Mouse (Mus musculus): ENCODE measurements around the gene Gm49321. TPM values are rescaled to one million over a fixed set of nuclear protein-coding genes. Genes with fewer than 3 reads are reported as not detected.

The Gm49321 gene
- total RNA-seq, 2 experiments from 2014 or later = 12.6 to 17.3 TPM

DNA sequence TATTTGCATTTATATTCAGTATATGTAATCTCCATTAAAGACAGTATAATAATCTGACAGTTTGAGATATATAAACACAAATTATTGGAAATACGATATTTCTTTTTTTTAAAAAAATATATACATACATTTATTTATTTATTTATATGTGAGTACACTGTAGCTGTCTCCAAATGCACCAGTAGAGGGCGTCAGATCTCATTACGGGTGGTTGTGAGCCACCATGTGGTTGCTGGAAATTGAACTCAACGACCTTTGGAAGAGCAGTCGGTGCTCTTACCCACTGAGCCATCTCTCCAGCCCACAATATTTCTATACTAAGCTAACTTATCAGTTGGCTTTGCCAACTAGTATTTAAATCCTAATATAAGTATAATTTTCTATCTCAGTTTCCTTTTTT, 6.2 kb upstream of the Gm49321 start:
- peak in 1 of 2 experiments; percentile 22 for DNase-seq (ENCODE audit: low spot score in 2 of 2)
- intact Hi-C loops (cut with DNase I) = loop anchor here (5.0 kb wide), 1 partner anchor 224 kb away; no protein-coding TSS in a partner anchor

DNA sequence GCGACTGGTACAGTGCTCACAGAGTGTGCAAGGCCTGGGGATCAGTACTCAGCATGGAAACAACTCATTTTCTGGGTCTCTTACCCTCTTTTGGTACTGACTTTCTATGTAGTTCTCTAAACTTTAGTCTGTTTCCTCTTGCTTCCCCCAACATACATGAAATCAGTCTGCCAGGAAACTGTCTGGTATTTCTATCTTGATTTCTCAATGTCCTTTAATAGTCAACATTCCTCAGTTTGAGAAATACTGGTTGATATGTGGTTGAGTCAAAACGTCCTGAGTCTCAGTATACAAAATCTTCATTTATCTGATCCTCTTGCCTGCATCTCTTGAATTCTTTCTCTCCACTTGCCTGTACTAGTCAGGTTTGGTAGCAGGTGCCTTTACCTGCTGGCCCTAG, 2.9 kb upstream of the Gm49321 start:
- intact Hi-C loops (cut with DNase I) = loop anchor here (5.0 kb wide), 1 partner anchor 227 kb away; no protein-coding TSS in a partner anchor

DNA sequence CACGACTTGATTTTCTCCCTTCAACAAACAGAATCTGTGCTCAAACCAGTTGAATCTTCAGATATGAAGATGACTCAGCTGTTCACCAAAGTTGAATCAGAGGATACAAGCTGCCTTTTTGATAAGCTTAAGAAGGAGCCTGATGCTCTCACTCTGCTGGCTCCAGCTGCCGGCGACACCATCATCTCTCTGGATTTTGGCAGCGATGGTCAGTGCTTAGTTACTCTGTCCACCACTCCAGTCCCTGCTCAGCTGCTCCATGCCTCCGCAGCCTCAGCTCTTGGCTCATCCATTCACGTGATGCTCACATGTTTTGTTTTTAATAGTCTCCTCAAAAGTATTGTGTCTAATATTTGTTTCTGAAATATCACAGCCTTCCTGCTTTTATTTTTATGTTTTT, 2.1 kb downstream of the Gm49321 start:
- DNase-seq (ENCODE audit: low spot score in 2 of 2) = no peak
- intact Hi-C loops (cut with DNase I) = no loop called here

More for the DNA sequence above, 2.9 kb upstream of the Gm49321 start:
- DNase-seq (ENCODE audit: low spot score in 2 of 2) = no peak

DNA sequence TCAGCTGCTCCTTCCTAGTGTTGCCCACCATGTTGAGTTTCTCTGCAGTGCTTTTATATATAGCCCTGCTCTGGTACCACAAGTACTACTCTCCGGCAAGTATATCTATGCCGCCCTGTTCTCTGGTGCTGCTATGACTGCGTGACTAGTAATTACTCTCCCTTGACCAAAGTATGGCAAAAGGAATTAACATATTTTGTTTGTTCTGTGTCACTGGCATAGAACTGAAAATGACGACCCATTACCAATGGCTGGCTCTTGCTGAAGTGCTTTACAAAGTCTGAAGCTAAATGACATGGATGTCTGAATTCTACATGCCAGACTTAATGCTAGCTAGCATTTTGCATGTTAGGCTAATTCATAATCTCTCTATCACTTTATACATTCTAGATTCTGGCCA, 11.0 kb downstream of the Gm49321 start:
- intact Hi-C loops (cut with DNase I) = no loop called here
- no peak for DNase-seq (ENCODE audit: low spot score in 2 of 2)

DNA sequence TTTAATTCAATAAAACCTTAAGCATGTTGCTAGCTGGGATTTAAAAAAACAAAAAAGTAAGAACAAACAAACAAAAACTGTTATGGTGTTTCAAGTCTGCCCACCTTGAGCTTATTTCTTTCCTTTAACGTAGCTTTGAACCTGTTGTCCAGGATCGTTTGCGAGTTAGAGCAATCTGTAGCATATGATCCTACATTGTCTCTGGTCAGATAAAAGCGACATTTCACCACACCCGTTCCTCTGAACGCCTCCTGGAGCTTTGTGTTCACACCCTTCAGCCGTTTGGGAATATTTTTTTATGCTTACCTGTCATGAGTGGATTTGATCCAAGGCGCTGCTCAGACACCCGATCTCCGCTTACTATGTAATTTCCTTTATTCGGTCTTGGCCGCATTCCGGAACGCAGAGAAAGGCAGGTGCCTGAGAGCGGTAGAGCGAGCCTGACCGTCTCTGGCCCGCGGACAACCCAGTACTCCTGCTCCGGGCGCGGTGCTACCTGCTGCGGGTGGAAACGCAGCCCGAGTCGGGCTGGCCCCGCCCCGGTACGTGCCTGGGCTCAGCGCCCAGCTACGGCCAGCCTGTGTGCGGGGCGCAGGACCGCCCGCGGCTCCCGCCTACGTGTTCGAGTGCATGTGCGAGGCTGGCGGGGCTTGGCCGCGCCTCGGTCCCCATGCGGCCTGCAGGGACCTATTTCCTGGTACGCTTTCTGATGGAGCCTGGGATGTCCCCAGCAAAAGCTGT, 12.0 kb downstream of the Gm49321 start:
- intact Hi-C loops (cut with DNase I) = no loop called here
- peak; percentile 36 to 40 for DNase-seq (ENCODE audit: low spot score in 2 of 2)

DNA sequence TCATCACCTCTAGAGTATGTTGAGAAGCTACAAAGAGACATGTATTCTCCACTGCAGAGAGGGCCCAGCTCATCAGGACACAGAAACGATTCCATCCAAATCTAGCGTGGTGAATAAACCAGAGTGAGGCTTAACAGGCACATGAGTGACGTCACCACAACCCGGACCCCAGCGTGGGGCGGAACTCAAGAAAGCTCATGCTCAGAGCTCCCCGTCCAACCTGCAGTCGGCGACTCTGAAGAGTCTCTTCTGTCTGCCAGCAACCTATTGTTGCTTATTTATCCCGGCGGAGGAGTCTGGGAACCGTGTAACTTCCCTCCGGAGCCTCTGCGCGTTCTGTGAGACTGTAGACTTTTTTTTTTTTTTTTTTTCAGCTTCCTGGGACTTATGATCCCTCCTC, 15.4 kb downstream of the Gm49321 start:
- DNase-seq (ENCODE audit: low spot score in 2 of 2) = peak; percentile 55 to 59
- intact Hi-C loops (cut with DNase I) = no loop called here

DNA sequence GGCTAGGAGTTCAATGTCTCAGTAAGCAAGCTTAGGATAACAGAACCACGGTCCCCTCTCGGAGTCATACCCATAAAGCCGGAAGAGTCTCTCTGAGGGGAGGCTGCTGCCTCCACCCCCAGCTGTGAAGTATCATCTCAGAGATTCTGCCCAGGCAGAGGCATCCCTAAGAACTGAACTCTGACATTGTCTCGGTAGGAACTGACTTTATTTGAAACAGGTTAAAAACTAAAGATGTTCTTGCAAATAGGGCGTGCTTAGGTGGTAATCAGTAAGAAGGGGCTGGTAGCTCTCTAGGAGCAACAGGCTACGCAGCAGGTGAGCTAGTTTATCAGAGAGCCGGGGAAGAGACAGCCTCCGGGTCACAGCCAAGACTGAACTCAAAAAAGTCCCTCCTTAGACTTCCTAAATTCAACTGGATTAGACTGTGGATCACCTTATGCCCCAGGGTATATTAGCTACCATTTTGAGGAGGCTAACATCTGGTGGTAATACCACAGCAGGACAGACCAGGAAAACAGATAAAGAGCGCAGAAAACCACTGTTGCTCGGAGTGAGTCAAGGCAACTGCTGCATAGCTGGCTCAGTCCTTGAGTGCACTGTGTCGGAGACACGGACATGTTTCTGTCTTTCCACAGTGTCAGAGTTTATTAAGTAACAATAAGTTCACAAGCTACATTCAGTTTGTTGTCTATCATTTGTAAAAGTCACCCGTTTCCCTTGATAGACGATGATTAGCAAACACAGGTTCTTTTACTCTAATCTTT, 16.1 kb downstream of the Gm49321 start:
- intact Hi-C loops (cut with DNase I) = no loop called here
- no peak for DNase-seq (ENCODE audit: low spot score in 2 of 2)

DNA sequence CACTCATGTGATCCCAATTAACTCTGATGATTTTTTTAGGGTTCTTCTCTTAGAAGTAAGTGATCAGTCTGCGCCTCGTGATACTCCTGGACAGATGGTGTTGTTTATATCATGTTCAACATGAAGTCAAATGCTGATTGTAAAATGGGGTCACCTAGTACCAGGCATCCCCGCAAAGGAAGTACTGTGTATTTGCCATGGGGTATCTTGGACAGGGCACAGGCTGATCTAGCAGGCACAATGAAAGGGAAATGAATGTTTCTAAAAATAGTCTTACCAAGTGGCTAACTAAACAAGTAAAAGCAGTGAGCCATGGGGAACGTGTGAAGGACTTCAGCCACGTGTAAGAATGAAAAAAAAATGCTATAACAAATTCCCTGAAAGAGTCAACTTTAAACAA, 17.3 kb downstream of the Gm49321 start:
- no peak for DNase-seq (ENCODE audit: low spot score in 2 of 2)
- intact Hi-C loops (cut with DNase I) = no loop called here

DNA sequence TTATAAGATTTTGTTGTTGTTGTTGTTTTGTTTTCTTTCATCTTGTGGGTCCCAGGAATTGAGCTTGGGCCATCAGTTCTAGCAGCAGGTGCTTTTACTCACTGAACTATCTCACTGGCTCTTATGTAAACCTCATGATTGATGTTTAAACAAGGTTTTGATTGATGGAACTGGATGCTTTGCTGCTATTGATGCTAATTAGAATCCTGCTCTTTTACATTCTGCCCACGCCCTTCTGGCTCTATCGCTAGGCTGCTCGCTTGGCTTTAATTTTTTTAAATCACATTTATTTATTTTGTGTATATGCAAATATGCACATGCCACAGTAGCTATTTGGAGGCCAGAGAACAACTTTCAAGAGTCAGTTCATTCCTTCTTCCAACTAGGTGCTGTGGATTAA, 20.2 kb downstream of the Gm49321 start:
- peak; percentile 36 to 65 for DNase-seq (ENCODE audit: low spot score in 2 of 2)
- intact Hi-C loops (cut with DNase I) = no loop called here

DNA sequence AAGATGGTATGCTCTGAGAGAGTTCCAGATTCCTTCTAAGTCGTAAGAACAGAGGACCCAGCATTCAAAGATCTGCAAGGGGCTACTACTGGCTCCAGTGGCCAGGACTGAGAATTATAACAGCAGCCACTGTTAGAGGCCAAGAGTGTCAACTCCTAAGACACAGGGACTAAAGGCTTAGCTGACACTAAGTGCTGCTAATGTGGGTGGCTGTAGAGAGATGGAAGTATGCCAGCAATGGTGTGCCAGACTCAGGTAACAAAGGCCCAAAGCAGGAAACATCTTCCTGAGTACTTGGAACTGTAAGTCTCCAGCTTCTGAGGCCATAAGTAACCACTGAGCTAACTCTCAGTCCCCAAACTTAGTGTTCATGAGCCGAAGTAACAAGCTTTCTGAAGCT, 21.4 kb downstream of the Gm49321 start:
- no peak for DNase-seq (ENCODE audit: low spot score in 2 of 2)
- intact Hi-C loops (cut with DNase I) = no loop called here

DNA sequence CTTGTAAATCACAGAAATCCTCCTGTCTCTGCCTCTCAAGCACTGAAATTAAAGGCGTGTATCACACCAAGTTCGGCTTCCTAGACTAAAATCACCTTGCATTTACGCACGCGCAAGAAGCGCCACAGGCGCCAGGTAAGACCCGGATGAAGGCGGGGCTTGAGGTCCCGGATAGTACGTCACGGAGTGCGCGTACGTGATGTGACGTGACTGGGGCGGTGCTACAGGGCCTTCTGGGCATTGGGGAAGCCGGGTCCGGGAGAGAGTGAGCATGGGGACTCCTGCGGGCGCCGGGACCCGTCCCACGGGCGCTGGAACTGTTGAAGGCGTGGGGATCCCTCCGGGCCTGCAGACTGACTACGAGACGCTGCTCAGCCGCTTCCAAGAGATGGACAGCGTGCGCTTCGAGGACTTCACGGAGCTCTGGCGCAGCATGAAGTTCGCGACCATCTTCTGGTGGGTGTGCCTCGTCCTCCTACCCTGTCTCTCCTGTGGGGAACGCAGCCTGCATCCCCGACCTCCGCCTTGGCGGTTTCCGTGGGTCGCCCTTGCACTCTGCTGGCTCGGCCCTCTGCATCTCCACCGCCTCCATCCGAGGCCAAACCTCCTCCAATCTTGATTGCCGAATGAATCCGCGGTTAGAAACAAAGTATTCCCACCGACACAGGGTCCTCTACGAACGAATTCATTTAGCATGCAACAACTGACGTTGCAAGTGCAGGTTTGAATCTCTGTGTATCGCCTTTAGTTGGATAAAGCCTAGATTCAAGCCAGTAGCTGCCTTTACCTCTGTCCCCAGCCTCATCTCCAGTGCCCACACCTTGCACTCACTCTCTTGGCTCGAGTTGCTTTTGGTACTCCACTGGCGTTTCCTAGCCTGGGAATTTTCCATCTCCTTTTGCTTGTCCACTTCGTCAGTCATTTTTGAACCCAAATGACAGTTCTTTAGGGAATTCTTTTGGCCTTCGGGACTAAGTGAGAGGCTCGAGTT, 27.1 kb downstream of the Gm49321 start, which contains the start of gene Snapc1:
TSS of gene Snapc1 (plus strand) at position 191 of the 991 bp plus-strand sequence.
- DNase-seq (ENCODE audit: low spot score in 2 of 2) = peak; percentile 98
- intact Hi-C loops (cut with DNase I) = no loop called here

DNA sequence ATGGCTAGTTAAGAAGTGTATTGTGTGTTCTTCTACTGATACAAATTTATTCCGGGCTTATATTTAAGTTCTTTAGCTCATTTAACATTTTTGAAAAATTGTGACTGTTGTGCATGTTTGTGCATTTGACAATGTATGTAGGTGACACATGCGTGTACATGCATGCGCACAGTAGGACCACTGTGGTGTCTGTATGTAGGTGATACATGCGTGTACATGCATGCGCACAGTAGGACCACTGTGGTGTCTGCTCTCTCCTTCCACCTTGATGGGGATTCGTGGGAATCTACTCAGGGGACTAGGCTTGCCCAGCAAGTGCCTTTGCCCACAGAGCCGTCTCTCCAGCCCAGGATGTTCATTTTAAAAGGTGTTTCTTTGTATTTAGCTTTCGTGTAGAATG, 31.7 kb downstream of the Gm49321 start:
- intact Hi-C loops (cut with DNase I) = no loop called here
- no peak for DNase-seq (ENCODE audit: low spot score in 2 of 2)

DNA sequence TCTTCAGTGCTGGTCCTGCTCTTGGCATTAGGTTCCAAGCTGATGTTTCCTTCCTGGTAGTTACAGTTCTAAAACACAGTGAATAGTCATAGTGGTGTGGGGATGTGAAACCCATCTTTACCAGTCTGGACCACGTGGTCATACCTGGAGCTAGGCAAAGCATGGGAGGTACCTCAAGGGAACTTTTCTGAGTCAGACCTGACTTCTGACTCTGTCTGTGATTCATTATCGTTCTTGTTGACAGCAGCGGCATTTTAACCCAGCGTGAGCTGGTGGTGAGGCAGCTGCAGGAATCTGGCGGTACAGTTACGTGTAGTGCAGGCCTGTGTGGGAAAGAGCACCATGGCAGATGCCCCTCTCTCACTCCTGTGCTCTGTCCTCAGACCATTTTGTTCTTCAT, 37.1 kb downstream of the Gm49321 start:
- no peak for DNase-seq (ENCODE audit: low spot score in 2 of 2)
- intact Hi-C loops (cut with DNase I) = no loop called here

DNA sequence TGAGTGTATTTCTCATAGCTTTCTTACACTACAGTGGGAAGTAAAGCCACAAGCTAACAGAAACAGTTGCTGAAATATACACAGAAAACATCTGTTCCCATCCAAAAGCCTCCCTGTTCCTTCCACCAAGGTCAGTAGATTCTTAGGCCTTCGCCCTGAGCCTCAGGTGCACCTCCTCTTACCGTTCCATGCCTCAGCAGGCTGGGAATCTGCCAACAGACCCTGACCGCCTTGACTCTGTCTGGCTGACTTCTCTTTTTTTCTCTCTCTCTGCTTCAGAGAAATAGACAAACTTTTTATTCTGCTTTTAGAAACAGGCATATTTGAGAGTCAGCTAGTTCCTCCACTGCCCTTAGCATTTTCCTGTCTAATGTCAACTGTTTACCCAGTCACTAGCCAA, 40.7 kb downstream of the Gm49321 start:
- intact Hi-C loops (cut with DNase I) = no loop called here
- no peak for DNase-seq (ENCODE audit: low spot score in 2 of 2)

DNA sequence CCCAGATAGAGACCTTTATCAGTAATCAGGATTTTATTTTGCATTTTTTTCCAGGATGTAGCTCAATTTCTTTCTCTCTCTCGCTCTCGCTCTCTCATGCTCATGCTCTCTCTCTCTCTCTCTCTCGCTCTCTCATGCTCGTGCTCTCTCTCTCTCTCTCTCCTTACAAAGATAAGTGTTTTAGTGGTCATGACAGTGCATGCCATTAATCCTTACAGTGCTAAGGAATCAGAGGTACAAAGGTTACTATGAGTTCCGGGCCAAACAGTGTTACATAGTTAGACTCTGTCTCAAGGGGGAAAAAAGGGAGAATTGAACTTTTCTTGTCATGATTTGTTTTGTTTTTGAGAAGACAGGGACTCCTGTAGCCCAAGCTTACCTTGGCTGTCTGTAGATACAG, 42.2 kb downstream of the Gm49321 start:
- intact Hi-C loops (cut with DNase I) = no loop called here
- no peak for DNase-seq (ENCODE audit: low spot score in 2 of 2)

DNA sequence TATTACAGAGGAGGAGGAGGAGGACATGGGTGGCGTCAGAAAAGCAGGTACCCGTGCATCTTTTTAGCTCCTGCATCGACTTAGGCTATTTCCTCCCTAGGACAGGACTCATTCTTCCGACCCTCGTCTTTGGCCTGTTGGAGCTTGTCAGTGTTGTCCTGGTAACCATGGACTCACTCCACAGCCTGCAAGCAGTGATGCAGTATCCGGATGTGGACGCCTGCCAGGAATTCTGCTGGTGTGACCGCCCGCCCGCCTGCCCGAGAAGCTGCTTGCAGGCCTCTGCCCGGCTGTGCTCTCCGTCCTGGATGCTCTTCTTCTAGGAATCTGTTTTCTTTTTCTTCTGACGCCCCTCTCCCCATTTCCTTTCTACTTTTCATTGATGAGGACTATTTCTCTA, 45.1 kb downstream of the Gm49321 start:
- intact Hi-C loops (cut with DNase I) = no loop called here
- peak; percentile 83 to 92 for DNase-seq (ENCODE audit: low spot score in 2 of 2)

DNA sequence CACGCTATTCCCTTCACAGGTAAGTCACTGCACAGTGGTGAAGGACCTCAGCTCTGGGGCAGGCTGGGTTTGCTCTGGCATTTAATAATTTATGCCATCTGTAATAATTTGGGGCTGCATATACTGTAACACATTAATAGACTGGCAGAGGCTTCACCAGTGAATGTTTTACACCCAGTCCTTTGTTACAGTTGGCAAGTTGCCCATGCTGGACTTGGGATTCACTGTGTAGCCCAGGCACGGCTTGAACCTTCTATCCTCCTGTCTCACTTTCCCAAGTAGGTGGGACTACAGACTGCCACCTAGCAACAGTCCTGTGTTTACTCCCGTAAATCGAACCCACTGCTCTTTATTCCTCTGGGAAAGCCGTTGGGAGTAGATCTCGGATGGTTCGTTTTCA, 48.8 kb downstream of the Gm49321 start:
- intact Hi-C loops (cut with DNase I) = no loop called here
- no peak for DNase-seq (ENCODE audit: low spot score in 2 of 2)

DNA sequence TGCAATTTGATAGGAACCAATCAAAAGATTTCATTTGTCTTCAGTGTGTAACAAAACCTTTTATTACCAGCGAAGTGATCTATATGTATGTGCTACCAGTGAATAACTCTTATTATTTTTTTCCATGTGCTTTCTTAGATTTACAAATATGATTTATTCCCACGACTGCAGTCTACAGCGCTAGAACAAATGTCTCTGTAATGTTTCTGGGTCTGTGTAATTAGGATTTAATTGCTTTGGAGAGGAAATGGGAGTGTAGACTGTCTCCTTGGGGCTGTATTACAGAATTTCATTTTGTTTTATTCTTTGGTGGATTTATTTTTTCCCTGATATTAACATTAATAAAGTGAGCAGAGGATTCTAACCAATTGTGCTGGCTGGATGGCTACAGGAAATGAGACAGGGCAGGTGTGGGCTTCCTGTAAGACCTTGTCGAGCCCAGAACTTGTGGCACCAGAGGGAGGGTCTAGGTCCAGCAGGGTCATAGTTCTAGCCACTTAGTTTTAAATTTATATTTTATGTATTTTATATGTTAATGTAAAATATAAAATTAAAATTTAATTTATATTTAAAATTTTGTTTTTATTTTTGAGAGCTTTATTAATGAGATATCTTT, 51.0 kb downstream of the Gm49321 start:
- intact Hi-C loops (cut with DNase I) = no loop called here
- no peak for DNase-seq (ENCODE audit: low spot score in 2 of 2)

DNA sequence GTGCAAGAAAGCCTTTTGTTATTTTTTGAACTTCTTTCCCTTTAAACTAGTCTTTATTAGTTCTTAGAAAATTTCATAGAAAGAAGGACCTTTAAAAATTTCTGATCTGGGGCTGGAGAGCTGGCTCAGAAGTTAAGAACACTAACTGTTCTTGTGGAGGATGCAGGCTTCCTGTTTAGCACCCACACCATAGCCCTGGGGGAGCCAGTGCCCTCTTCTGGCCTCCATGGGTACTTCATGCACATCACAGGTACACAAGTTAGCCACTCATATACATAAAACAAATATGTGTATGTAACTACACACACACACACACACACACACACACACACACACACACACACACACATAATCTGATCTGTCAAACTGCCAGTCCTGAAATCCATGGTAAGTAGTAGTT, 52.1 kb downstream of the Gm49321 start:
- intact Hi-C loops (cut with DNase I) = no loop called here
- DNase-seq (ENCODE audit: low spot score in 2 of 2) = peak; percentile 53 to 57
